Mouse (Mus musculus): ENCODE measurements around the gene Gm49661. TPM values are rescaled to one million over a fixed set of nuclear protein-coding genes. Genes with fewer than 3 reads are reported as not detected.

Gene Gm49661
- polyA plus RNA-seq, 1 experiment from 2014 or later = 0.45 TPM

- Histone ChIP-seq H3K9me3 (replicated peaks; ENCODE audit: control insufficient read depth, low read length) (no peaks in the 10 kb centered on the region), H3K4me3 (ENCODE audit: low read depth, low read length) (peak overlapping the region; percentile 75), H3K36me3 (ENCODE audit: control insufficient read depth, insufficient read depth) (no peaks in the 10 kb centered on the region; the same call in 1 of the 2 replicates), H3K27ac (ENCODE audit: low read length) (peak overlapping the region; percentile 84), H3K4me1 (ENCODE audit: control insufficient read depth, low read depth, low read length) (peaks cover 94% of the 10 kb centered on the region), H3K27me3 (ENCODE audit: control insufficient read depth, insufficient read depth, low read depth, low read length) (peaks cover 9% of the 10 kb centered on the region), H3K9ac (ENCODE audit: low read depth, low read length) (peak overlapping the region; percentile 59), H3K4me2 (ENCODE audit: low read depth, low read length) (peak overlapping the region; percentile 98)
- ATAC-seq (ENCODE audit: low read depth) = peak; percentile 26
- WGBS (ENCODE audit: insufficient replicate concordance) = 4% methylated on average over 35 of the region's 42 CpGs
Observed at GRCm38 (mm10) chr8:84979599-84980421, 10.6 kb upstream of the Gm49661 start.

DNA sequence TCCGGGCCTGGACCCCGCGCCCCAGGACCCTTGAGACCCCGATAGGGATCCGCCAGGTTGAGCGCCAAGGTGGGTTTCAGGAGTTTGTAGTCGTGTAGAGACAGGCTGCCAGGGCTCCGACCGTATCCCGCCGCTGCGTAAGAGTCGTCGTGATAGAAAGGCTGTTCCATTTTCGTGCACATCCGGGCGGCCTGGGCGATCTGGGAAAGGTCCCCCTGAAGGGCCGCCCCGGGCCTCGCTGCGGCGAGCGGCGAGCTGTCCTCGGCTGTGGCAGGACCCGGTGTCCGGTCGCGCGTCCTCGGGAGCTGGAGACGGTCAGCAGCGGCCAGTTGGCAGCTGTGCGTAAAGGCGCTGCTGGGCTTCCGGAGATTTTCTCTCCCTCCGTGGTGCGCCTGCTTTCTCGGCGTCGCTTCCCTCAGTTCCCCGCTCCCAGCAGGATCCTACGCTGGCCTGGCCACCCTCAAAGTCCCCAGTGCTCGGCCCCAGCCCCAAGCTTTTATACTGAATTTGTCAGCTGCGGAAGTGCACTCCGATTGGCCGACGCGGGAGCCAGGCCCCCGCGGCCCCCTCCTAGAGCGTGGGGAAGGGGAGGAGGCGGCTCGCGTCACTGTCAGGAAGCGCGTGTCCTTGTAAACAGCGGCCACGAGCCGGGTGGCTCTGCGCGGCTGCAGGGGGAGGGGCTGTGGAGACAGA, 9.2 kb upstream of the Gm49661 start, which contains the start of gene Junb:
Gene Junb (minus strand): TSS at position 471 of the 693 bp plus-strand sequence.
- under 1% methylated on average over 63 of the region's 63 CpGs for WGBS (ENCODE audit: insufficient replicate concordance)

DNA sequence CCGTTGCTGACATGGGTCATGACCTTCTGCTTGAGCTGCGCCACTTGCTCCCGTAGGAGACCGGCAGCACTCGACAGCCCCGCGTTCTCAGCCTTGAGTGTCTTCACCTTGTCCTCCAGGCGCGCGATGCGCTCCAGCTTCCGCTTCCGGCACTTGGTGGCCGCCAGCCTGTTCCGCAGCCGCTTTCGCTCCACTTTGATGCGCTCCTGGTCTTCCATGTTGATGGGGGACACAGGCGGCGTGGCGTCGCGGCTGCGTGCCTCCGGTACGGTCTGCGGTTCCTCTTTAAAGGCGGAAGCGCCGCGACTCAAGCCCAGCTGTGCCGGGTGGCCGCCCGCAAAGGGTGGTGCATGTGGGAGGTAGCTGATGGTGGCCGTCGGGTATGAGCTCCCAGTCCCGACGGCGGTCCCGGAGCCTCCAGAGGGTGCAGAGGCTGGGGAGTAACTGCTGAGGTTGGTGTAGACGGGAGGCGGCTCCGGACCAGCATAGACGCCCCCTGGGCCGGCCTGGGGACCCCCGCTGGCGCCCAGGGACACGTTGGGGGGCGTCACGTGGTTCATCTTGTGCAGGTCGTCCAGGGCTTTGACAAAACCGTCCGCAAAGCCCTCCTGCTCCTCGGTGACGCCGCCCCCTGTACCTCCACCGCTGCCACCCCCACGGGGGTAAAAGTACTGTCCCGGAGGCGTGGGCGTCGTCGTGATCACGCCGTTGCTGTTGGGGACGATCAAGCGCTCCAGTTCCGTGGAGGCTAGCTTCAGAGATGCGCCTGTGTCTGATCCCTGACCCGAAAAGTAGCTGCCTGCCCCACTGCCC, 8.4 kb upstream of the Gm49661 start:
- Histone ChIP-seq H3K4me3 (ENCODE audit: low read depth, low read length) (peak overlapping the region; percentile 75), H3K9ac (ENCODE audit: low read depth, low read length) (peak overlapping the region; percentile 73), H3K27me3 (ENCODE audit: control insufficient read depth, insufficient read depth, low read depth, low read length) (peaks cover 9% of the 10 kb centered on the region), H3K36me3 (ENCODE audit: control insufficient read depth, insufficient read depth) (peaks cover 21% of the 10 kb centered on the region), H3K27ac (ENCODE audit: low read length) (peak overlapping the region; percentile 97), H3K4me2 (ENCODE audit: low read depth, low read length) (peak overlapping the region; percentile 98), H3K4me1 (ENCODE audit: control insufficient read depth, low read depth, low read length) (peaks cover 97% of the 10 kb centered on the region), H3K9me3 (replicated peaks; ENCODE audit: control insufficient read depth, low read length) (no peaks in the 10 kb centered on the region)
- ATAC-seq (ENCODE audit: low read depth) = no peak
- under 1% methylated on average over 70 of the region's 70 CpGs for WGBS (ENCODE audit: insufficient replicate concordance)

More for the DNA sequence above, 9.2 kb upstream of the Gm49661 start, which contains the start of gene Junb:
- peaks cover 94% of the 10 kb centered on the region for H3K4me1 ChIP-seq (ENCODE audit: control insufficient read depth, low read depth, low read length)
- no peaks in the 10 kb centered on the region for H3K9me3 ChIP-seq (replicated peaks; ENCODE audit: control insufficient read depth, low read length)
- H3K4me2 ChIP-seq (ENCODE audit: low read depth, low read length) = peak within 1 kb of the TSS; percentile 98
- peak within 1 kb of the TSS; percentile 75 for H3K4me3 ChIP-seq (ENCODE audit: low read depth, low read length)
- peak within 1 kb of the TSS; percentile 73 for H3K9ac ChIP-seq (ENCODE audit: low read depth, low read length)
- peaks cover 9% of the 10 kb centered on the region for H3K27me3 ChIP-seq (ENCODE audit: control insufficient read depth, insufficient read depth, low read depth, low read length)
- peak; percentile 35 for ATAC-seq (ENCODE audit: low read depth)
- peaks cover 14% of the 10 kb centered on the region for H3K36me3 ChIP-seq (ENCODE audit: control insufficient read depth, insufficient read depth)
- peak within 1 kb of the TSS; percentile 97 for H3K27ac ChIP-seq (ENCODE audit: low read length)

- under 1% methylated on average over 25 of the region's 25 CpGs for WGBS (ENCODE audit: insufficient replicate concordance)
- peaks cover 9% of the 10 kb centered on the region for H3K27me3 ChIP-seq (ENCODE audit: control insufficient read depth, insufficient read depth, low read depth, low read length)
- H3K4me1 ChIP-seq (ENCODE audit: control insufficient read depth, low read depth, low read length) = peaks cover 95% of the 10 kb centered on the region
Observed at GRCm38 (mm10) chr8:84976763-84977434, 7.7 kb upstream of the Gm49661 start.

GRCm38 (mm10) chr8:84976031-84976762, 7.0 kb upstream of the Gm49661 start:
- peak overlapping the region; percentile 98 for H3K4me2 ChIP-seq (ENCODE audit: low read depth, low read length)
- H3K4me3 ChIP-seq (ENCODE audit: low read depth, low read length) = peak overlapping the region; percentile 75
- H3K27ac ChIP-seq (ENCODE audit: low read length) = peak overlapping the region; percentile 97
- ATAC-seq (ENCODE audit: low read depth) = peak; percentile 79
- peaks cover 9% of the 10 kb centered on the region for H3K27me3 ChIP-seq (ENCODE audit: control insufficient read depth, insufficient read depth, low read depth, low read length)
- H3K4me1 ChIP-seq (ENCODE audit: control insufficient read depth, low read depth, low read length) = peaks cover 92% of the 10 kb centered on the region
- under 1% methylated on average over 61 of the region's 61 CpGs for WGBS (ENCODE audit: insufficient replicate concordance)
- H3K36me3 ChIP-seq (ENCODE audit: control insufficient read depth, insufficient read depth) = peaks cover 36% of the 10 kb centered on the region
- H3K9me3 ChIP-seq (replicated peaks; ENCODE audit: control insufficient read depth, low read length) = no peaks in the 10 kb centered on the region
- peak overlapping the region; percentile 73 for H3K9ac ChIP-seq (ENCODE audit: low read depth, low read length)

More at GRCm38 (mm10) chr8:84976763-84977434, 7.7 kb upstream of the Gm49661 start:
- peak overlapping the region; percentile 75 for H3K4me3 ChIP-seq (ENCODE audit: low read depth, low read length)
- H3K4me2 ChIP-seq (ENCODE audit: low read depth, low read length) = peak overlapping the region; percentile 98
- H3K9ac ChIP-seq (ENCODE audit: low read depth, low read length) = peak overlapping the region; percentile 73
- ATAC-seq (ENCODE audit: low read depth) = no peak
- H3K9me3 ChIP-seq (replicated peaks; ENCODE audit: control insufficient read depth, low read length) = no peaks in the 10 kb centered on the region
- H3K36me3 ChIP-seq (ENCODE audit: control insufficient read depth, insufficient read depth) = peaks cover 29% of the 10 kb centered on the region
- H3K27ac ChIP-seq (ENCODE audit: low read length) = peak overlapping the region; percentile 97

DNA sequence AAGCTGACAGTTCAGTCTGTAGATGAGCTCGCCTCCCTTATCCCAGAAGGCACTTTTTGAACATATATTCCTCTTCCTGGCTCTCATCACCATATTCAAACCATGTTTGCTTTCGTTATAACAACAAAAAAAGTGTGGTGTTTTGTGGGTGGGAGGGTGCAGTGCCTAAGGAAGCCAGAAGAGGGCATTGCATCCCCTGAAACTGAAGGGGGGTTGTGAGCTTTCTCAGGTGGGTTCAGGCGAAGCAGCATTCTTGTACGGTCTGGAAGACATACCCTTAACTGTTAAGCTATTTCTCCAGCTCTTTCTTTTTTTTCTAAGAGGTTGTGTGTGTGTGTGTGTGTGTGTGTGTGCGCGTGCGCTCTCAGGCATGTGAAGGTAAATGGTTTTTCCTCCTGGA, 6.2 kb upstream of the Gm49661 start:
- H3K36me3 ChIP-seq (ENCODE audit: control insufficient read depth, insufficient read depth) = peaks cover 42% of the 10 kb centered on the region
- H3K4me2 ChIP-seq (ENCODE audit: low read depth, low read length) = peak overlapping the region; percentile 98
- H3K9me3 ChIP-seq (replicated peaks; ENCODE audit: control insufficient read depth, low read length) = no peaks in the 10 kb centered on the region
- peak overlapping the region; percentile 75 for H3K4me3 ChIP-seq (ENCODE audit: low read depth, low read length)
- H3K9ac ChIP-seq (ENCODE audit: low read depth, low read length) = peak overlapping the region; percentile 73
- 22% methylated on average over 7 of the region's 7 CpGs for WGBS (ENCODE audit: insufficient replicate concordance)
- peaks cover 88% of the 10 kb centered on the region for H3K4me1 ChIP-seq (ENCODE audit: control insufficient read depth, low read depth, low read length)
- ATAC-seq (ENCODE audit: low read depth) = no peak
- peak overlapping the region; percentile 97 for H3K27ac ChIP-seq (ENCODE audit: low read length)
- H3K27me3 ChIP-seq (ENCODE audit: control insufficient read depth, insufficient read depth, low read depth, low read length) = peaks cover 9% of the 10 kb centered on the region

DNA sequence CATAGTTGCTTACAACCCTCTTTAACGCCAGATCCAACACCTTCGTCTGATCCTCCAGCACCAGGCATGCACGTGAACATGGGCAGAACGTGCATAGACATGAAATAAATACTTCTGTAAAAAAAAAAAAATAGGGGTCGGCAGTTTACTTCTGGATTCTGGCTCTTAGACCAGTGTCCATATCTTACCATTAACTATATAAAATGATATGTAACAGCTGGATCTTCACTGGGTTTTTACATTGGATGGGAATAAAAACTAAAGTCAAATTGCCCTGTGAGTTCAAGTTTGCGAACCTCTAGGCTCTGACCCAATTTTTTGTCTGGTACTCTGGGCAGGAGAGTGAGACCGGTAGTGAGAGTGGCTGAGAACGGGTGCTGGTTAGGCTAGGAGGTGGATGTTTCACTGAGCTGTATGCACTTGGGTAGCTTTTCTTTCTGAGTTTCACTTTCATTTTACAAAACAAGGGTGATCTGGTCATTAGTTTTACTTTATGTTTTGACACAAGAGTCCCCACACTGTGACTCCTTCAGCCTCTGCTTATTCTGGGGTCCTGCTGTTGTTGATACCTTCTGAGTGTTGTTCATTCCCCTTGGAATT, 5.4 kb upstream of the Gm49661 start:
- H3K4me1 ChIP-seq (ENCODE audit: control insufficient read depth, low read depth, low read length) = peaks cover 82% of the 10 kb centered on the region
- peak overlapping the region; percentile 11; the same call in 1 of the 2 replicates for H3K9ac ChIP-seq (ENCODE audit: low read depth, low read length)
- H3K36me3 ChIP-seq (ENCODE audit: control insufficient read depth, insufficient read depth) = peaks cover 44% of the 10 kb centered on the region
- peak overlapping the region; percentile 97 for H3K27ac ChIP-seq (ENCODE audit: low read length)
- 67% methylated on average over 8 of the region's 8 CpGs for WGBS (ENCODE audit: insufficient replicate concordance)
- peak overlapping the region; percentile 98 for H3K4me2 ChIP-seq (ENCODE audit: low read depth, low read length)
- H3K9me3 ChIP-seq (replicated peaks; ENCODE audit: control insufficient read depth, low read length) = no peaks in the 10 kb centered on the region
- peaks cover 9% of the 10 kb centered on the region for H3K27me3 ChIP-seq (ENCODE audit: control insufficient read depth, insufficient read depth, low read depth, low read length)
- peak overlapping the region; percentile 75 for H3K4me3 ChIP-seq (ENCODE audit: low read depth, low read length)
- ATAC-seq (ENCODE audit: low read depth) = no peak
